Mouse (Mus musculus) lung, embryonic 15.5 days (tissue): ENCODE measurements around the gene Acsl3. TPM values are rescaled to one million over a fixed set of nuclear protein-coding genes. Genes with fewer than 3 reads are reported as not detected.

Source experiments
- polyA plus RNA-seq: library from polyadenylated mRNA; unstranded; fragments of >200 nt; fragmentation: Nextera tagmentation; extraction: Ambion mirVana; gene quantifications from 2 replicates; pipeline ENCODE4 v1.2.1, GENCODE M21; 2015

Gene Acsl3
- polyA plus RNA-seq, 1 experiment from 2014 or later, result 46.3 TPM

Other genes starting within 250 kb of the Acsl3 start
- gene Farsb, start 168.9 kb upstream of the Acsl3 start, polyA plus RNA-seq, result 126 and 129 TPM in 2 replicates
- gene Mogat1, start 146.8 kb upstream of the Acsl3 start, polyA plus RNA-seq, result 0.27 and 0.44 TPM in 2 replicates
- 0.06 TPM in 1 of 2 replicates, not detected in the other for gene BC035947, start 145.7 kb upstream of the Acsl3 start, polyA plus RNA-seq
- 3.4 and 3.7 TPM in 2 replicates for gene Utp14b, start 213 bp downstream of the Acsl3 start, polyA plus RNA-seq
- 14.2 and 15.6 TPM in 2 replicates for gene Kcne4, start 158.9 kb downstream of the Acsl3 start, polyA plus RNA-seq